Mouse (Mus musculus) kidney, embryonic 16.5 days (tissue): ENCODE measurements at regions not wholly inside any gene's neighbourhood (a gene's known extent, or its start where the extent isn't known, plus 50 kb on each side); places are given as distances from the start of the nearest gene placed in this dataset.
A peak's percentile ranks its signal among the peaks of the same experiment; 100 is the strongest.

ENCODE experiments used
- ATAC-seq: fragments of 200-750 bp; cut with Nextera tagmentation; 2 replicates; pipeline ENCODE4 v1.8.0; 2017; ENCODE audit warnings: moderate TSS enrichment; ENCODE audit not compliant: low FRiP score, low TSS enrichment
- H3K27ac ChIP-seq: fragments of 300-500 bp; sonication (generic); 2 replicates; pipeline ENCODE4 v1.5.1; 2014; ENCODE audit warnings: low read length
- H3K27me3 ChIP-seq: fragments of 300-500 bp; sonication (generic); 2 replicates; pipeline ENCODE4 v1.6.1; 2014; ENCODE audit warnings: low read length, control low read depth, mixed read lengths; ENCODE audit not compliant: insufficient read depth
- H3K36me3 ChIP-seq: fragments of 300-500 bp; sonication (generic); 2 replicates; pipeline ENCODE4 v1.6.1; 2014; ENCODE audit warnings: low read length, control low read depth, mixed read lengths; ENCODE audit not compliant: insufficient read depth
- H3K4me1 ChIP-seq: fragments of 300-500 bp; sonication (generic); 2 replicates; pipeline ENCODE4 v1.6.1; 2014; ENCODE audit warnings: low read length, control low read depth, mixed read lengths; ENCODE audit not compliant: insufficient read depth
- H3K4me2 ChIP-seq: fragments of 300-500 bp; sonication (generic); replicated peaks from 2 replicates; pipeline ENCODE4 v1.6.1; 2014; ENCODE audit warnings: low read depth, low read length
- H3K4me3 ChIP-seq: fragments of 300-500 bp; sonication (generic); 2 replicates; pipeline ENCODE4 v1.5.1; 2014; ENCODE audit warnings: mild to moderate bottlenecking, low read length
- H3K9ac ChIP-seq: fragments of 300-500 bp; sonication (generic); replicated peaks from 2 replicates; pipeline ENCODE4 v1.6.1; 2014; ENCODE audit warnings: low read length
- H3K9me3 ChIP-seq: fragments of 300-500 bp; sonication (generic); 2 replicates; pipeline ENCODE4 v1.6.1; 2016; ENCODE audit warnings: low read length, control low read depth
- WGBS: fragments of 180-500 bp; shearing (Covaris S2); extraction: QIAGEN DNeasy Blood & Tissue Kit; methylation state at CpG from one replicate; pipeline ENCODE4 v1.1.7; 2014; 5-methylcytosine and 5-hydroxymethylcytosine counted together

GRCm38 (mm10) chr7:71242379-71242911, 108.8 kb downstream of the Gm10295 start:
- no peak overlapping the region for H3K9ac ChIP-seq
- 75% methylated on average over 2 of the region's 2 CpGs for WGBS
- no peak overlapping the region for H3K4me2 ChIP-seq
- H3K4me3 ChIP-seq: no peak overlapping the region
- H3K9me3 ChIP-seq: no peaks in the 10 kb centered on the region
- H3K27me3 ChIP-seq: no peaks in the 10 kb centered on the region
- no peak overlapping the region for H3K27ac ChIP-seq
- 0 out of 2 replicates have a peak, but pooled peaks cover 2% of the 10 kb centered on the region for H3K4me1 ChIP-seq
- H3K36me3 ChIP-seq: no peaks in the 10 kb centered on the region
- no peak for ATAC-seq

- Histone ChIP-seq H3K9ac (no peak overlapping the region), H3K4me3 (no peak overlapping the region), H3K4me2 (no peak overlapping the region), H3K9me3 (no peaks in the 10 kb centered on the region), H3K27ac (no peak overlapping the region), H3K4me1 (peaks cover 6% of the 10 kb centered on the region), H3K27me3 (no peaks in the 10 kb centered on the region), H3K36me3 (no peaks in the 10 kb centered on the region)
- 86% methylated on average over 3 of the region's 3 CpGs for WGBS
- no peak for ATAC-seq
Measured at GRCm38 (mm10) chr7:71239207-71239606, 112.1 kb downstream of the Gm10295 start.

- H3K4me2 ChIP-seq: no peak overlapping the region
- no peak for ATAC-seq
- H3K27me3 ChIP-seq: no peaks in the 10 kb centered on the region
- H3K36me3 ChIP-seq: no peaks in the 10 kb centered on the region
- H3K9ac ChIP-seq: no peak overlapping the region
- 63% methylated on average over 1 of the region's 1 CpGs for WGBS
- H3K27ac ChIP-seq: peak overlapping the region; percentile 86
- H3K4me1 ChIP-seq: peaks cover 21% of the 10 kb centered on the region
- no peak overlapping the region for H3K4me3 ChIP-seq
- H3K9me3 ChIP-seq: no peaks in the 10 kb centered on the region
Measured at GRCm38 (mm10) chr7:71236334-71236733, 115.0 kb downstream of the Gm10295 start.

GRCm38 (mm10) chr7:71234176-71234769, 117.0 kb downstream of the Gm10295 start:
- peak; percentile 44; the same call in 1 of the 2 replicates for ATAC-seq
- 57% methylated on average over 5 of the region's 5 CpGs for WGBS
- H3K27ac ChIP-seq: peak overlapping the region; percentile 86
- H3K4me3 ChIP-seq: no peak overlapping the region
- H3K9me3 ChIP-seq: no peaks in the 10 kb centered on the region
- H3K36me3 ChIP-seq: no peaks in the 10 kb centered on the region
- peaks cover 40% of the 10 kb centered on the region for H3K4me1 ChIP-seq
- no peaks in the 10 kb centered on the region for H3K27me3 ChIP-seq
- peak overlapping the region; percentile 41; the same call in 1 of the 2 replicates for H3K9ac ChIP-seq
- peak overlapping the region; percentile 23; the same call in 1 of the 2 replicates for H3K4me2 ChIP-seq

- WGBS: 52% methylated on average over 8 of the region's 8 CpGs
- no peak for ATAC-seq
- H3K4me2 ChIP-seq: no peak overlapping the region
- H3K4me1 ChIP-seq: peaks cover 50% of the 10 kb centered on the region
- 0 out of 2 replicates have a peak overlapping the region, but pooled peaks have one; percentile 18 for H3K9ac ChIP-seq
- peak overlapping the region; percentile 86 for H3K27ac ChIP-seq
- no peaks in the 10 kb centered on the region for H3K27me3 ChIP-seq
- no peaks in the 10 kb centered on the region for H3K9me3 ChIP-seq
- no peak overlapping the region for H3K4me3 ChIP-seq
- H3K36me3 ChIP-seq: no peaks in the 10 kb centered on the region
Measured at GRCm38 (mm10) chr7:71232821-71233815, 118.2 kb downstream of the Gm10295 start.

GRCm38 (mm10) chr7:71230901-71231477, 120.3 kb downstream of the Gm10295 start:
- Histone ChIP-seq H3K27ac (peak overlapping the region; percentile 96), H3K4me1 (peaks cover 50% of the 10 kb centered on the region)
- 36% methylated on average over 4 of the region's 4 CpGs for WGBS

GRCm38 (mm10) chr7:71229183-71229582, 122.1 kb downstream of the Gm10295 start:
- Histone ChIP-seq H3K4me3 (no peak overlapping the region), H3K4me2 (no peak overlapping the region), H3K36me3 (no peaks in the 10 kb centered on the region), H3K27ac (peak overlapping the region; percentile 96), H3K9ac (no peak overlapping the region), H3K9me3 (no peaks in the 10 kb centered on the region), H3K4me1 (peaks cover 57% of the 10 kb centered on the region), H3K27me3 (no peaks in the 10 kb centered on the region)
- WGBS: 25% methylated on average over 3 of the region's 3 CpGs
- ATAC-seq: no peak

More at GRCm38 (mm10) chr7:71230901-71231477, 120.3 kb downstream of the Gm10295 start:
- Histone ChIP-seq H3K36me3 (no peaks in the 10 kb centered on the region), H3K9ac (no peak overlapping the region), H3K4me3 (no peak overlapping the region), H3K4me2 (no peak overlapping the region), H3K27me3 (no peaks in the 10 kb centered on the region), H3K9me3 (no peaks in the 10 kb centered on the region)
- peak; percentile 89 for ATAC-seq

GRCm38 (mm10) chr7:71224320-71224865, 126.9 kb downstream of the Gm10295 start:
- H3K36me3 ChIP-seq: no peaks in the 10 kb centered on the region
- no peaks in the 10 kb centered on the region for H3K27me3 ChIP-seq
- 41% methylated on average over 9 of the region's 9 CpGs for WGBS
- H3K4me3 ChIP-seq: peak overlapping the region; percentile 19; the same call in 1 of the 2 replicates
- H3K27ac ChIP-seq: peak overlapping the region; percentile 92
- peak overlapping the region; percentile 43 for H3K4me2 ChIP-seq
- H3K4me1 ChIP-seq: peaks cover 24% of the 10 kb centered on the region; the same call in 1 of the 2 replicates
- ATAC-seq: no peak
- 0 out of 2 replicates have a peak overlapping the region, but pooled peaks have one; percentile 12 for H3K9ac ChIP-seq
- H3K9me3 ChIP-seq: no peaks in the 10 kb centered on the region
